Mouse (Mus musculus) liver, embryonic 12.5 days (tissue): ENCODE measurements at regions not wholly inside any gene's neighbourhood (a gene's known extent, or its start where the extent isn't known, plus 50 kb on each side); places are given as distances from the start of the nearest gene placed in this dataset.

Source experiments
- ATAC-seq: fragments of 200-750 bp; cut with Nextera tagmentation; 2 replicates; pipeline ENCODE4 v1.8.0; 2017; ENCODE audit warnings: moderate number of reproducible peaks, mild to moderate bottlenecking, moderate library complexity
- H3K27ac ChIP-seq: fragments of 300-500 bp; sonication (generic); 2 replicates; pipeline ENCODE4 v1.5.1; 2016; ENCODE audit warnings: mild to moderate bottlenecking
- H3K27me3 ChIP-seq: fragments of 300-500 bp; sonication (generic); replicated peaks from 2 replicates; pipeline ENCODE4 v1.6.1; 2016; ENCODE audit warnings: mild to moderate bottlenecking, moderate library complexity
- H3K36me3 ChIP-seq: fragments of 300-500 bp; sonication (generic); 2 replicates; pipeline ENCODE4 v1.6.1; 2016; ENCODE audit warnings: mild to moderate bottlenecking, moderate library complexity
- H3K4me1 ChIP-seq: fragments of 300-500 bp; sonication (generic); 2 replicates; pipeline ENCODE4 v1.6.1; 2016
- H3K4me2 ChIP-seq: fragments of 300-500 bp; sonication (generic); 2 replicates; pipeline ENCODE4 v1.6.1; 2016; ENCODE audit warnings: mild to moderate bottlenecking, moderate library complexity
- H3K4me3 ChIP-seq: fragments of 300-500 bp; sonication (generic); 2 replicates; pipeline ENCODE4 v1.5.1; 2016; ENCODE audit warnings: mild to moderate bottlenecking, moderate library complexity
- H3K9ac ChIP-seq: fragments of 300-500 bp; sonication (generic); 2 replicates; pipeline ENCODE4 v1.6.1; 2016; ENCODE audit warnings: mild to moderate bottlenecking, moderate library complexity
- H3K9me3 ChIP-seq: fragments of 300-500 bp; sonication (generic); replicated peaks from 2 replicates; pipeline ENCODE4 v1.6.1; 2016; ENCODE audit warnings: mild to moderate bottlenecking, moderate library complexity
- WGBS: fragments of 180-500 bp; shearing (Covaris S2); methylation state at CpG from one replicate; pipeline ENCODE4 v1.1.7; 2016; ENCODE audit not compliant: insufficient replicate concordance; 5-methylcytosine and 5-hydroxymethylcytosine counted together

GRCm38 (mm10) chr9:23151953-23152490 lies 70.9 kb upstream of the Bmper start:
- Histone ChIP-seq H3K36me3 (no peaks in the 10 kb centered on the region), H3K27ac (no peak overlapping the region), H3K4me3 (no peak overlapping the region), H3K27me3 (no peaks in the 10 kb centered on the region), H3K9ac (no peak overlapping the region), H3K4me2 (no peak overlapping the region), H3K9me3 (no peaks in the 10 kb centered on the region), H3K4me1 (no peaks in the 10 kb centered on the region)
- WGBS, result 59% methylated on average over 1 of the region's 1 CpGs
- ATAC-seq, result no peak

- 46% methylated on average over 5 of the region's 5 CpGs for WGBS
- no peak for ATAC-seq
These were observed 65.9 kb upstream of the Bmper start for GRCm38 (mm10) chr9:23156820-23157570.

DNA sequence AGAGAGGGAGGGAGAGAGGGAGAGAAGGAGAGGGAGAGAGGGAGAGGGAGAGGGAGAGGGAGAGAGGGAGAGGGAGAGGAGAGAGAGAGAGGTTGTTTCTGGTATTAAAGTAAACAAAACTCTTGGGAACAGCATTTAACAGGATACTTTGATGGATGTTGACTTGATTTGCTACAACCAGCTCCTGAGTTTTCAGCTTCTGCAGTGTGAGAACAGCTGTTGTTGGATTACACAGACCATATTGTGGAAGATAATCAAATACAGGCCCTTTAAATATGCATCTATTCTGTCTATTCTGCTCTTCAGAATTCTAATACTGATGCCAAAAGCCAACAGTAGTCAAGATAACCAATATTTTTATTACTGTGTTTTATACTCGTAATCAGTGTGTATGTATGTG lies 64.4 kb upstream of the Bmper start:
- H3K36me3 ChIP-seq, result no peaks in the 10 kb centered on the region

More at GRCm38 (mm10) chr9:23156820-23157570, 65.9 kb upstream of the Bmper start:
- Histone ChIP-seq H3K9ac (no peak overlapping the region), H3K9me3 (no peaks in the 10 kb centered on the region), H3K4me1 (no peaks in the 10 kb centered on the region), H3K27me3 (no peaks in the 10 kb centered on the region), H3K27ac (no peak overlapping the region), H3K4me3 (no peak overlapping the region), H3K4me2 (no peak overlapping the region), H3K36me3 (no peaks in the 10 kb centered on the region)

DNA sequence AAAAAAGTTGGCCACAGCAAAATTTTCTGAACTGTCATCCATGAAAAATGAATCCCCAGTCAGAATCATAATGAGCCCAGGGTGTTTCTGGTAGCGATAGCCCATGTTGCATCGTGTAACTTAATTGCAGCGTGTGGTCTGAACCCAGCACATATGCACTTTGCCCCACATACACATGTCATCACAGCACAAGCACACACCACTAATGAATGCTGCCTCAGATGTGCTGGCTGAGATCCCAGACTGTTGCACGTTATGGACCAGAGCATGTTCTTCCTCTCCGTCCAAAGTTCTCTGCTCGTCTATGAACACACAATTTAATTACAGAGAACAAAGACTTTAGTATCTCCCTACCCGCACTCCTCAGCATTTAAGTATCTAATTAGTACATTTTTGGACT lies 61.5 kb upstream of the Bmper start:
- WGBS, result 77% methylated on average over 7 of the region's 7 CpGs
- no peaks in the 10 kb centered on the region for H3K9me3 ChIP-seq
- H3K9ac ChIP-seq, result no peak overlapping the region
- ATAC-seq, result no peak
- H3K36me3 ChIP-seq, result no peaks in the 10 kb centered on the region
- no peak overlapping the region for H3K27ac ChIP-seq
- H3K4me3 ChIP-seq, result no peak overlapping the region
- no peaks in the 10 kb centered on the region for H3K4me1 ChIP-seq
- H3K4me2 ChIP-seq, result no peak overlapping the region
- no peaks in the 10 kb centered on the region for H3K27me3 ChIP-seq

More for the DNA sequence above, 64.4 kb upstream of the Bmper start:
- 37% methylated on average over 1 of the region's 1 CpGs for WGBS
- no peaks in the 10 kb centered on the region for H3K27me3 ChIP-seq
- no peak for ATAC-seq
- no peak overlapping the region for H3K27ac ChIP-seq
- H3K9me3 ChIP-seq, result no peaks in the 10 kb centered on the region
- no peak overlapping the region for H3K4me3 ChIP-seq
- no peak overlapping the region for H3K4me2 ChIP-seq
- no peaks in the 10 kb centered on the region for H3K4me1 ChIP-seq
- no peak overlapping the region for H3K9ac ChIP-seq

- no peak overlapping the region for H3K27ac ChIP-seq
- H3K9me3 ChIP-seq, result no peaks in the 10 kb centered on the region
- no peak for ATAC-seq
These were observed 55.8 kb upstream of the Bmper start for GRCm38 (mm10) chr9:23167056-23167591.

DNA sequence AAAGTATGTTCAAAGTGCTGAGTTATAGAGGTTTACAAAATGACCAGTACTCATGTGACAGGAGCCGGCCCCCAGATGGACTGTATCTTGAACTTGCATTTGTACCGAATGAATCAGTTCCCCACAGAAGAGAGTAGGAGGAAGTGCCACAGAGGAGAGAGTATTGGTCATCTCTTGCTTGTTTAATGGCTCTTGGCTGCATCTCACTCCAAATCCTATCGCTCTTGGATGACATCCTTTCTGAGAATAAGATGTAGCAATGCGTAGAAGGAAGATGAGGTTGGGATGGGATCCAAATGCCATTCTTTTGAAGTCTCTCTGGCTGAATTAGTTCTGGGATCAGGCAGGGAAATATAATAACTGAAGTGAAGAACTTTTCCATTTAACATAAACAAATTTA lies 55.2 kb upstream of the Bmper start:
- Histone ChIP-seq H3K4me2 (no peak overlapping the region), H3K9me3 (no peaks in the 10 kb centered on the region), H3K27me3 (no peaks in the 10 kb centered on the region), H3K27ac (no peak overlapping the region), H3K9ac (no peak overlapping the region), H3K4me1 (no peaks in the 10 kb centered on the region), H3K4me3 (no peak overlapping the region), H3K36me3 (no peaks in the 10 kb centered on the region)
- WGBS, result 63% methylated on average over 4 of the region's 4 CpGs
- ATAC-seq, result no peak

More at GRCm38 (mm10) chr9:23167056-23167591, 55.8 kb upstream of the Bmper start:
- 54% methylated on average over 2 of the region's 2 CpGs for WGBS
- no peaks in the 10 kb centered on the region for H3K27me3 ChIP-seq
- no peaks in the 10 kb centered on the region for H3K4me1 ChIP-seq
- no peak overlapping the region for H3K4me3 ChIP-seq
- no peak overlapping the region for H3K4me2 ChIP-seq
- H3K36me3 ChIP-seq, result no peaks in the 10 kb centered on the region
- no peak overlapping the region for H3K9ac ChIP-seq

DNA sequence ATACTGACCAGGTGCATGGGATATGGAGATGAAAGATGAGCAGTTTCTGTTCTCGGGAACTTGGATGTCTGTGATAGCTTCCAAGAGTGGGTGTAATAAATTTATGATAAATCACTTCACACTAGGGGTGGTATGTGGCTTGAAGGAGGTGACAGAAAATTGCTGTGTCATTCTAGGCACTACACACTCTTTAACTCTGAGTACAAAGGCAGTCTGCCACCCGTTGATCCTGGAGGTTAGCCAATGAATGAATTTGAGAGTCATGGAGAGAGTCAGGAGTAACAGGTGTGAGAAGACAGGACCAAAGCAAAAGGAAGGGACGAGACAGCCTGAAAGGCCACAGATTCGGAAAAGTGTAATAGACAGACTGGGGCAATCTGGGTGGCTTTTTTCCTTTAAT lies 54.7 kb upstream of the Bmper start:
- ATAC-seq, result no peak

GRCm38 (mm10) chr9:23171361-23171760 lies 51.5 kb upstream of the Bmper start:
- no peak overlapping the region for H3K9ac ChIP-seq
- H3K9me3 ChIP-seq, result no peaks in the 10 kb centered on the region
- no peak overlapping the region for H3K4me2 ChIP-seq
- no peak for ATAC-seq
- H3K27me3 ChIP-seq, result no peaks in the 10 kb centered on the region
- no peak overlapping the region for H3K4me3 ChIP-seq
- WGBS, result 60% methylated on average over 1 of the region's 1 CpGs
- H3K36me3 ChIP-seq, result no peaks in the 10 kb centered on the region
- H3K27ac ChIP-seq, result no peak overlapping the region
- H3K4me1 ChIP-seq, result no peaks in the 10 kb centered on the region

More for the DNA sequence above, 54.7 kb upstream of the Bmper start:
- Histone ChIP-seq H3K9ac (no peak overlapping the region), H3K9me3 (no peaks in the 10 kb centered on the region), H3K27ac (no peak overlapping the region), H3K4me3 (no peak overlapping the region), H3K27me3 (no peaks in the 10 kb centered on the region), H3K4me2 (no peak overlapping the region), H3K4me1 (no peaks in the 10 kb centered on the region), H3K36me3 (no peaks in the 10 kb centered on the region)
- 63% methylated on average over 4 of the region's 4 CpGs for WGBS
